Mouse (Mus musculus): ENCODE measurements around the gene Gm28048. TPM values are rescaled to one million over a fixed set of nuclear protein-coding genes. Genes with fewer than 3 reads are reported as not detected.

Gene Gm28048
- total RNA-seq, 2 experiments from 2014 or later = 9.3 to 11.1 TPM

DNA sequence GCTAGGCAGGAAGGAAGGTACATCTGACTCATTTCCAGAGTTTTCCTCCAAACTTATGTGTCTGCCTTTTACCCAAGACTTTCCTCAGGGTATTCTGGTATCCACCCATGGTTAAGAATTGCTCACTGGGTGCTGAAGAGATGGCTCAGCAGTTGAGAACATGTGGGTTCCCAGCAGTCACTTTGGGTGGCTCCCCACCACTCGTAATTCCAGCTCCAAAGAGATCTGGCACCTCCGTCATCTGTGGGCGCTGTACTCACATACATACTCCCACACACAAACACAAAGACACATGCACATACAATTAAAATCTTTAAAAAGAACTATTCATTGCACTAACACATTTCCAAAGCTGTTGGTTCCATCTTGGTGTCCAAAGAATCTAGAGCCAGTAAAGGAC lies 92.7 kb downstream of the Gm28048 start:
- Histone ChIP-seq H3K4me3 (no peak overlapping the region), H3K27ac (no peak overlapping the region)
- DNase-seq (ENCODE audit: low spot score in 2 of 2) = peak in 1 of 2 experiments; percentile 18
- no peak for TF ChIP-seq CTCF (conservative IDR thresholded peaks at IDR 0.05)

DNA sequence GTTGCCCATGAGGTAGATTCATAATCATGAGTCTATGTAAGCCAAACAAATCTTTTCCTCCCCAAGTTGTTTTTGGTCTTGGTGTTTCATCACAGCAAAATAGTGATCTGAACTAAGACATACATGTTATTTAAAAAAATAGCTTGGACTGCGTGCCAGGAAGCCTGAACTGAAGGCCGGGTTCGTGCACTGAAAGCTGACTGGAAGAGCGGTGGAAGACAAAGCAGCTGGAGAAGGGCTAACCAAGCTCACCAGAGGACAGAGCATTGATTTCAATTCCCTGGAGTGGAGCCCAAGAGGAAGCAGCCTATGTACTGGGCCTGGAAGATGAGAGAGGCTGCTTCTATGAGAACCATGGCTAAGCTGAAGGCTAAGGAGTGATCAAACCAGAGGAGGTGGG lies 94.9 kb downstream of the Gm28048 start:
- no peak for DNase-seq (ENCODE audit: low spot score in 2 of 2)
- no peak overlapping the region for H3K4me3 ChIP-seq
- no peak for TF ChIP-seq CTCF (conservative IDR thresholded peaks at IDR 0.05)
- no peak overlapping the region for H3K27ac ChIP-seq

GRCm38 (mm10) chr11:22885350-22885749 lies 96.5 kb downstream of the Gm28048 start:
- TF ChIP-seq CTCF (conservative IDR thresholded peaks at IDR 0.05) = no peak
- no peak overlapping the region for H3K4me3 ChIP-seq
- H3K27ac ChIP-seq = no peak overlapping the region
- no peak for DNase-seq (ENCODE audit: low spot score in 2 of 2)

GRCm38 (mm10) chr11:22883676-22884075 lies 98.2 kb downstream of the Gm28048 start:
- no peak for DNase-seq (ENCODE audit: low spot score in 2 of 2)
- H3K4me3 ChIP-seq = no peak overlapping the region
- TF ChIP-seq CTCF (conservative IDR thresholded peaks at IDR 0.05) = no peak
- H3K27ac ChIP-seq = no peak overlapping the region

DNA sequence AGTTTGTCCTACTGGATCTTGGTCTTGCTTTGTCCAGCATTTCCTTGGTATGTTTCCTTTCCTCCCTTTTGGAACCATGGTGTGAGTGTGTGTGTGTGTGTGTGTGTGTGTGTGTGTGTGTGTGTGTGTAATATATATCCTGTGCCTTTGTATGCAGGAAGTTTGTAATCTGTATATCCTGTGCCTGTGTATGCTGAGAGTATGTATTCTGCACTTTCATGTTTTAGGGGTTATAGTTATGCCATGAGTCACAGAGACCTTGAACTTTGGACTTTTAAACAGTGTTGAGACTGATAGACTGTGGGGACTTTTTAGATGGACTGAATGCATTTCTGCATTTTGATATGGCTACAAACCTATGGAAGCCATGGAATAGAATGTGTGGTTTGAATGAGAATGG lies 99.0 kb downstream of the Gm28048 start:
- no peak for DNase-seq (ENCODE audit: low spot score in 2 of 2)
- TF ChIP-seq CTCF (conservative IDR thresholded peaks at IDR 0.05) = no peak
- Histone ChIP-seq H3K4me3 (no peak overlapping the region), H3K27ac (no peak overlapping the region)

GRCm38 (mm10) chr11:22880383-22881172 lies 101.3 kb downstream of the Gm28048 start:
- no peak for DNase-seq (ENCODE audit: low spot score in 2 of 2)
- H3K27ac ChIP-seq = peak overlapping the region; percentile 51; the same call in 1 of the 2 replicates
- no peak overlapping the region for H3K4me3 ChIP-seq
- TF ChIP-seq CTCF (conservative IDR thresholded peaks at IDR 0.05) = no peak

DNA sequence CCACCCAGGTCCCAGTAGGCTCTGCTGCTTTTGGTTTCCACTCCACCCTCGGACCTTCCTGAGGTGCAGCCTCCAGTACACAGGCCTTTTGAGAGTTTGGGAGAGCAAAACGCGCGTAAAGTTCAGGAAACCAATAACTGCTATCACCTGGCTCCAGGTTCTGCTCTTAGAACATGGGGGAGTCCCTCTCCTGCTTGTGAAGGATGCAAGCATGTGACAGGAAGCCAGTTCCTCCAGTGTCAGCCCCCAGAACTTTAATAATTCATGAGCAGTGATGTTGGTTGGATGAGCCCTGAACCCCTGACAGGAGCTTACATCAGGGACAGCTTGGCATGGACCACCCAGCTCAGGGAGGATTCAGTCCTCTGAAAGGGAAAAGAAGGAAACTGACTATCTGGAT lies 102.2 kb downstream of the Gm28048 start:
- Histone ChIP-seq H3K4me3 (no peak overlapping the region), H3K27ac (peak overlapping the region; percentile 10; the same call in 1 of the 2 replicates)
- DNase-seq (ENCODE audit: low spot score in 2 of 2) = no peak
- TF ChIP-seq CTCF (conservative IDR thresholded peaks at IDR 0.05) = no peak

GRCm38 (mm10) chr11:22876680-22877330 lies 105.1 kb downstream of the Gm28048 start:
- Histone ChIP-seq H3K27ac (no peak overlapping the region), H3K4me3 (no peak overlapping the region)
- DNase-seq (ENCODE audit: low spot score in 2 of 2) = no peak
- no peak for TF ChIP-seq CTCF (conservative IDR thresholded peaks at IDR 0.05)

GRCm38 (mm10) chr11:22875279-22875678 lies 106.6 kb downstream of the Gm28048 start:
- H3K4me3 ChIP-seq = no peak overlapping the region
- no peak for DNase-seq (ENCODE audit: low spot score in 2 of 2)
- no peak for TF ChIP-seq CTCF (conservative IDR thresholded peaks at IDR 0.05)
- H3K27ac ChIP-seq = peak overlapping the region; percentile 64

- Histone ChIP-seq H3K4me3 (no peak overlapping the region), H3K27ac (peak overlapping the region; percentile 64)
- no peak for TF ChIP-seq CTCF (conservative IDR thresholded peaks at IDR 0.05)
- DNase-seq (ENCODE audit: low spot score in 2 of 2) = no peak
Observed at GRCm38 (mm10) chr11:22874747-22875146, 107.1 kb downstream of the Gm28048 start.

DNA sequence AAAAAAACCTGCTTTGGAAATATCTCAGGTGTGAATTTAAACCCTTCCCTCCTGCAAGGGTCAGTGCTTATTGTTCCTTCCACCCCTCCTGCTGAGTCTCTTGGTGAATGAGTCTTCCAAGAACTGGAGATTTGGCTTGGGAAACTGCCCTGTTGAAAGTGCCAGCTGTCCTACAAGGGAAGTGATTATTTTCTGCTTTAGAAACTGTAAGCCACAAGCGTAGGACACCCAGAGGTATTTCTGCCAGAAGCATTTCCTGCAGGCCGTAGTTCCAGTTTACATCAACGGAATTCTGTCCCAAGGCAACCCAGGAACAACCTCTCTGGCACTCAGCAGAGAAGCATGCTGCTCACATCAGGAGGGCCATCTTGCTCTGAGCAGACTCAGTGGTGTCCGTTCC lies 108.5 kb downstream of the Gm28048 start:
- DNase-seq (ENCODE audit: low spot score in 2 of 2) = no peak
- Histone ChIP-seq H3K27ac (no peak overlapping the region), H3K4me3 (no peak overlapping the region)
- no peak for TF ChIP-seq CTCF (conservative IDR thresholded peaks at IDR 0.05)

DNA sequence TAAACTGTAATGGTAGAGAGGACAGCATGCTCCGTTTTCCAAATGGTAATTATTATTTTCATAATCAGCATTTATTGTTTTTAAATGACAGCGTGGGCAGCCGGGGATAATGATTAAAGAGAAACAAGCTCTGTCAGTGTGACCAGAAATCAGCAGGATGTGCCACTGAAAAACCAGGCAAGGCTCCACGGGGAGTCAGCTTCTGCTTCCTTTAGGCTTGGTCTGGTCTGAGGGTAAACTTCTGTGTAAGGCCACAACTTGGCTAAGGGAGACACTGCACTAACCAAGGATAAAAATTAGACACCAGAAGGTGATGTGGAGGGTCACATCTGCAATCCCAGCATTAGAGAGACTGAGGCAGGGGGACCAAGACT lies 109.6 kb downstream of the Gm28048 start:
- Histone ChIP-seq H3K4me3 (no peak overlapping the region), H3K27ac (peak overlapping the region; percentile 46)
- no peak for TF ChIP-seq CTCF (conservative IDR thresholded peaks at IDR 0.05)
- DNase-seq (ENCODE audit: low spot score in 2 of 2) = no peak

- peak overlapping the region; percentile 46 for H3K27ac ChIP-seq
- no peak overlapping the region for H3K4me3 ChIP-seq
- no peak for TF ChIP-seq CTCF (conservative IDR thresholded peaks at IDR 0.05)
- DNase-seq (ENCODE audit: low spot score in 2 of 2) = no peak
Observed at GRCm38 (mm10) chr11:22871628-22872306, 110.1 kb downstream of the Gm28048 start.
